Mouse (Mus musculus) adrenal gland, postnatal 0 days (tissue): ENCODE data around the gene Hyls1. TPM values are rescaled to one million over a fixed set of nuclear protein-coding genes. Genes with fewer than 3 reads are reported as not detected.

Experiments used
- polyA plus RNA-seq: library from polyadenylated mRNA; unstranded; fragments of >200 nt; fragmentation: Nextera tagmentation; extraction: Ambion mirVana; gene quantifications from 2 replicates; pipeline ENCODE4 v1.2.1, GENCODE M21; 2015

The Hyls1 gene
- 7.3 and 8.3 TPM in 2 replicates for polyA plus RNA-seq

DNA sequence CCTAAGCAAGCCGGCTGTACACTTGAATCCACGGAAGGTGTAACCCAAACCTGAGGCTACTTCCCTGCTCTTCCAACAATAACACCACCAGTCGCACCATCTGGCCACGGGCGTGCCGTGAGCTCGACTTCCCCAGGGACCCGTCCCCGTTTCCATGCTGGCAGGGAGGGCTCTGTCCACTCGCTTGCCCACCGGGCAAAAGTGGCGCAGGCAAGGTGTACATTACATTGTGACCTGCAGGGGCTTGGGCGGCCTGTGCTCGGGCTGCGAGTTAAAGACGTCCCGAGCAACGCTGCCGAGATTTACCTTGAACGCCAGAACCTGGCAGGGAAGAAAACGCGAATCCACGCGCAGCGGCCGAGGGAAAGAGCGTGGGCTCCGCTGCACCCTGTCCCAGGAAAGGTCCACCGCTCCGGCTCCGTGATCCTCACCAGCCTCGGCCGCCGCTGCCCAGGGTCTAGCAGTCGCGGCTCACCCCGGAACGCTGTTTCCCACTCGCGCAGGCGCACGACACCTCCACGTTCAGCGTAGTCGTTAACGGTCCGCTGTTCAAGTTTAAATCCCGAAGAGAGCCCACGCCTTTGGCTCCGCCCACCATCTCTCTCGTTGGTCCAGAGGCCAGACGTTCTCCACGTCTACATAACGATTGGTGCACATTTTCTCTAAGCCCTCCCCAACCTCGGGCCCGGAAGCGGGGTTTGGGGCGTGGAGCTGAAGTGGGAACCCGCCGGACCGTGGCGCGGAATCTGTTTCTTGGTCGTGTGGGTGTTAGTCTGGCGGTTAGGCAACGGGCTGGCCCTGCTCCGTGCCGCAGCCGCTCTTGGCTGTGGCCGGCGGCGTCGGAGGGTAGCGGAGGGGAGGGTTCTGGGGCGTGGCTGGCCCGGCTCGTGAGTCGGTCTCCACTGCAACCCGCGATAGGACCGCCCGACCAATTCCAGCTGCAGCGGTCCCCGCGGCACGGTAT lies at the start of gene Hyls1, which contains the start of gene Pate2:
TSS of gene Hyls1 (minus strand) at position 828 of the 964 bp plus-strand sequence.
TSS of gene Pate2 (plus strand) at position 714 of the 964 bp plus-strand sequence.

DNA sequence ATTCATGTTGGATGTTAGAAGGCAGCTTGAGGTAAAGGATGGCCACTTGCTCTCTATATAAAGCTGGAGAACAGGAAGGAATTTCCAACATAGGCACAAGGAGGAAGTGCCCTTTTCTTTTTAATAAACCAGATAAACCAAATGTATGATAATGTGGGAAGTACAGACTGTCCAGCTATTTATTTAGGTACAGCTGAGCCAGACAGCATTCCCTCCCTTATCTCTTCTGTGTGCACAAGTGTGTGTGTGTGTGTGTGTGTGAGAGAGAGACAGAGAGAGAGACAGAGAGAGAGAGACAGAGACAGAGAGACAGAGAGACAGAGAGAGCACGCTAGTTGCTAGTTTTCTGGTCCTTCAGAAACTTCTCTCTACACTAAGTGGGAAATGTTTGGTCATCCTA lies 41.6 kb upstream of the Hyls1 start, which contains the start of gene Pate4:
TSS of gene Pate4 (minus strand) at position 101 of the 400 bp plus-strand sequence.

GRCm38 (mm10) chr9:35558257-35559008 lies 11.8 kb downstream of the Hyls1 start, which contains the start of the genes Ddx25 and Pus3:
Gene Ddx25, minus strand, starts transcription at chr9:35558528.
Gene Pus3, plus strand, starts transcription at chr9:35558595.

DNA sequence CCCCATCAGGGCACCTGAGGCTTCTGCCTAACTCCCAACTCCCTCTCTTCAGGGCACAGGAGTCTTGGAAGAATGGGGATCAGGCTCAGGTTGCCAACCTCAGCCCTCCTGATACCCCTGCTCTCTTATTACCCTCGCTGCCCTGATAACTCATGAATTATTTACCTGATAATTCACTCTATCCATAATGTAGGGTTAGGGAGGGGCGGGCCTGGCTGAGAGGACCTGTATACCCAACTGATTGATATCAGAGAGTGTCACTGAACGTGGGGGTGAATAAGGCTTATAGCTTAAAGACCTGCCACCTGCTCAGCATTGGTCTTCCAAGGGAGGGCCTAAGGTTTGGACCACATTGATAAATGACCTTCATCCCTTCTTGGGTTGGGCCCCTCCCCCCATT lies 52.0 kb downstream of the Hyls1 start, which contains the start of gene Gm1113:
TSS of gene Gm1113 (minus strand) at position 101 of the 400 bp plus-strand sequence.

Other genes starting within 250 kb of the Hyls1 start
- gene Cdon, start 149.3 kb downstream of the Hyls1 start, polyA plus RNA-seq: 4.7 and 5.6 TPM in 2 replicates
- not detected in 2 replicates for gene Gm1113, start 52.1 kb downstream of the Hyls1 start, polyA plus RNA-seq
- gene Ddx25, start 11.9 kb downstream of the Hyls1 start, polyA plus RNA-seq: 1.8 and 3.6 TPM in 2 replicates
- 10.7 and 11.9 TPM in 2 replicates for gene Pus3, start 11.8 kb downstream of the Hyls1 start, polyA plus RNA-seq
- gene Pate2, start 114 bp downstream of the Hyls1 start, polyA plus RNA-seq: 0.15 and 0.27 TPM in 2 replicates
- not detected in 2 replicates for gene Pate4, start 41.5 kb upstream of the Hyls1 start, polyA plus RNA-seq
- gene Pate3, start 77.8 kb upstream of the Hyls1 start, polyA plus RNA-seq: not detected in 2 replicates
- not detected in 2 replicates for gene Pate1, start 117.0 kb upstream of the Hyls1 start, polyA plus RNA-seq
- not detected in 2 replicates for gene Gm17677, start 170.7 kb upstream of the Hyls1 start, polyA plus RNA-seq
- not detected in 2 replicates for gene Gm17727, start 207.7 kb upstream of the Hyls1 start, polyA plus RNA-seq
- gene Gm27235, start 219.7 kb upstream of the Hyls1 start, polyA plus RNA-seq: not detected in 2 replicates
- not detected in 2 replicates for gene D730048I06Rik, start 219.7 kb upstream of the Hyls1 start, polyA plus RNA-seq